Mouse (Mus musculus): ENCODE data around the gene Kdm1a. TPM values are rescaled to one million over a fixed set of nuclear protein-coding genes. Genes with fewer than 3 reads are reported as not detected.

The Kdm1a gene
- polyA plus RNA-seq, 1 experiment from 2014 or later: 58.8 TPM

- no peaks in the 10 kb centered on the region for H3K4me1 ChIP-seq (ENCODE audit: insufficient read depth)
- H3K4me3 ChIP-seq (ENCODE audit: low read depth, low read length): no peak overlapping the region
- DNase-seq (no peak), ATAC-seq (ENCODE audit: insufficient read depth) (no peak)
- H3K27me3 ChIP-seq (ENCODE audit: insufficient read depth, low read length): no peaks in the 10 kb centered on the region
- 58% methylated on average over 3 of the region's 3 CpGs for WGBS
- H3K9ac ChIP-seq: no peak overlapping the region
- no peaks in the 10 kb centered on the region for H3K9me3 ChIP-seq (ENCODE audit: low read depth, low read length)
- no peak for TF ChIP-seq CTCF (IDR thresholded peaks at IDR 0.05; ENCODE audit: low read depth)
- H3K4me2 ChIP-seq: no peak overlapping the region
- peaks cover 99% of the 10 kb centered on the region for H3K36me3 ChIP-seq (ENCODE audit: insufficient read depth)
- H3K27ac ChIP-seq (ENCODE audit: low read depth): no peak overlapping the region
These were observed 56.1 kb downstream of the Kdm1a start for GRCm38 (mm10) chr4:136546279-136547045.

- WGBS: 82% methylated on average over 3 of the region's 3 CpGs
- H3K9ac ChIP-seq: no peak overlapping the region
- ATAC-seq (ENCODE audit: insufficient read depth) (no peak), DNase-seq (no peak)
- no peaks in the 10 kb centered on the region for H3K27me3 ChIP-seq (ENCODE audit: insufficient read depth, low read length)
- H3K4me2 ChIP-seq: no peak overlapping the region
- H3K27ac ChIP-seq (ENCODE audit: low read depth): no peak overlapping the region
- TF ChIP-seq CTCF (IDR thresholded peaks at IDR 0.05; ENCODE audit: low read depth): no peak
- H3K9me3 ChIP-seq (ENCODE audit: low read depth, low read length): no peaks in the 10 kb centered on the region
- peaks cover 99% of the 10 kb centered on the region for H3K36me3 ChIP-seq (ENCODE audit: insufficient read depth)
- no peaks in the 10 kb centered on the region for H3K4me1 ChIP-seq (ENCODE audit: insufficient read depth)
- H3K4me3 ChIP-seq (ENCODE audit: low read depth, low read length): no peak overlapping the region
These were observed 57.4 kb downstream of the Kdm1a start for GRCm38 (mm10) chr4:136545151-136545550.

GRCm38 (mm10) chr4:136526412-136526811, 76.1 kb downstream of the Kdm1a start:
- TF ChIP-seq CTCF (IDR thresholded peaks at IDR 0.05; ENCODE audit: low read depth): peak; percentile 68
- H3K27me3 ChIP-seq (ENCODE audit: insufficient read depth, low read length): no peaks in the 10 kb centered on the region

GRCm38 (mm10) chr4:136524309-136524708, 78.2 kb downstream of the Kdm1a start:
- TF ChIP-seq CTCF (IDR thresholded peaks at IDR 0.05; ENCODE audit: low read depth): no peak
- 0 out of 2 replicates have a peak, but pooled peaks cover 10% of the 10 kb centered on the region for H3K36me3 ChIP-seq (ENCODE audit: insufficient read depth)
- no peak overlapping the region for H3K27ac ChIP-seq (ENCODE audit: low read depth)
- WGBS: 87% methylated on average over 2 of the region's 2 CpGs
- no peaks in the 10 kb centered on the region for H3K4me1 ChIP-seq (ENCODE audit: insufficient read depth)
- no peaks in the 10 kb centered on the region for H3K27me3 ChIP-seq (ENCODE audit: insufficient read depth, low read length)
- no peaks in the 10 kb centered on the region for H3K9me3 ChIP-seq (ENCODE audit: low read depth, low read length)
- DNase-seq: no peak
- no peak overlapping the region for H3K9ac ChIP-seq
- no peak overlapping the region for H3K4me3 ChIP-seq (ENCODE audit: low read depth, low read length)
- H3K4me2 ChIP-seq: no peak overlapping the region
- no peak for ATAC-seq (ENCODE audit: insufficient read depth)

More at GRCm38 (mm10) chr4:136526412-136526811, 76.1 kb downstream of the Kdm1a start:
- DNase-seq: peak; percentile 89
- Histone ChIP-seq H3K4me1 (ENCODE audit: insufficient read depth) (no peaks in the 10 kb centered on the region), H3K4me2 (no peak overlapping the region), H3K27ac (ENCODE audit: low read depth) (no peak overlapping the region), H3K36me3 (ENCODE audit: insufficient read depth) (0 out of 2 replicates have a peak, but pooled peaks cover 10% of the 10 kb centered on the region), H3K9me3 (ENCODE audit: low read depth, low read length) (no peaks in the 10 kb centered on the region), H3K9ac (no peak overlapping the region), H3K4me3 (ENCODE audit: low read depth, low read length) (no peak overlapping the region)
- peak; percentile 65 for ATAC-seq (ENCODE audit: insufficient read depth)
- 19% methylated on average over 4 of the region's 4 CpGs for WGBS

- ATAC-seq (ENCODE audit: insufficient read depth): no peak
- H3K4me3 ChIP-seq (ENCODE audit: low read depth, low read length): no peak overlapping the region
These were observed 80.6 kb downstream of the Kdm1a start for GRCm38 (mm10) chr4:136521898-136522297.

GRCm38 (mm10) chr4:136519866-136520265, 82.7 kb downstream of the Kdm1a start:
- Histone ChIP-seq H3K4me1 (ENCODE audit: insufficient read depth) (no peaks in the 10 kb centered on the region), H3K36me3 (ENCODE audit: insufficient read depth) (0 out of 2 replicates have a peak, but pooled peaks cover 10% of the 10 kb centered on the region), H3K27ac (ENCODE audit: low read depth) (no peak overlapping the region), H3K9me3 (ENCODE audit: low read depth, low read length) (no peaks in the 10 kb centered on the region), H3K9ac (no peak overlapping the region), H3K4me3 (ENCODE audit: low read depth, low read length) (no peak overlapping the region), H3K27me3 (ENCODE audit: insufficient read depth, low read length) (no peaks in the 10 kb centered on the region), H3K4me2 (no peak overlapping the region)
- ATAC-seq (ENCODE audit: insufficient read depth) (no peak), DNase-seq (no peak)
- TF ChIP-seq CTCF (IDR thresholded peaks at IDR 0.05; ENCODE audit: low read depth): no peak

More at GRCm38 (mm10) chr4:136521898-136522297, 80.6 kb downstream of the Kdm1a start:
- TF ChIP-seq CTCF (IDR thresholded peaks at IDR 0.05; ENCODE audit: low read depth): no peak
- DNase-seq: no peak
- no peaks in the 10 kb centered on the region for H3K9me3 ChIP-seq (ENCODE audit: low read depth, low read length)
- H3K36me3 ChIP-seq (ENCODE audit: insufficient read depth): 0 out of 2 replicates have a peak, but pooled peaks cover 10% of the 10 kb centered on the region
- no peaks in the 10 kb centered on the region for H3K4me1 ChIP-seq (ENCODE audit: insufficient read depth)
- no peak overlapping the region for H3K4me2 ChIP-seq
- H3K27ac ChIP-seq (ENCODE audit: low read depth): no peak overlapping the region
- 66% methylated on average over 5 of the region's 5 CpGs for WGBS
- H3K9ac ChIP-seq: no peak overlapping the region
- H3K27me3 ChIP-seq (ENCODE audit: insufficient read depth, low read length): no peaks in the 10 kb centered on the region

GRCm38 (mm10) chr4:136518576-136518975, 83.9 kb downstream of the Kdm1a start:
- Histone ChIP-seq H3K4me2 (no peak overlapping the region), H3K27me3 (ENCODE audit: insufficient read depth, low read length) (no peaks in the 10 kb centered on the region), H3K9ac (no peak overlapping the region), H3K4me1 (ENCODE audit: insufficient read depth) (no peaks in the 10 kb centered on the region), H3K9me3 (ENCODE audit: low read depth, low read length) (no peaks in the 10 kb centered on the region), H3K4me3 (ENCODE audit: low read depth, low read length) (no peak overlapping the region), H3K27ac (ENCODE audit: low read depth) (no peak overlapping the region), H3K36me3 (ENCODE audit: insufficient read depth) (0 out of 2 replicates have a peak, but pooled peaks cover 10% of the 10 kb centered on the region)
- 88% methylated on average over 2 of the region's 2 CpGs for WGBS
- TF ChIP-seq CTCF (IDR thresholded peaks at IDR 0.05; ENCODE audit: low read depth): no peak
- no peak for ATAC-seq (ENCODE audit: insufficient read depth)
- DNase-seq: no peak
